Mouse (Mus musculus) left cerebral cortex, postnatal 4 days (tissue): ENCODE results near the gene Slc25a39. TPM values are rescaled to one million over a fixed set of nuclear protein-coding genes. Genes with fewer than 3 reads are reported as not detected.

Experiments used
- DNase-seq: peaks from one replicate; pipeline ENCODE4 v3.0.0-alpha.2; 2022
- intact Hi-C: fragments of 180-260 bp; cut with DNase I; formaldehyde crosslinking; loops from one replicate; pipeline ENCODE4 v1.15.1; 2025
- microRNA-seq: library from miRNA; unstranded; fragments of <30 nt; microRNA quantifications from one replicate; pipeline ENCODE4 v1.2.0, GENCODE M21; 2022
- total RNA-seq, 2 experiments: library from RNA; stranded (reverse); gene quantifications; 2 replicates each; pipeline ENCODE4 v1.2.3; 2021

Slc25a39 gene
- total RNA-seq, 2 experiments from 2014 or later: 57.2 to 58.8 TPM

GRCm38 (mm10) chr11:102356190-102356589 is 51.6 kb downstream of the Slc25a39 start:
- intact Hi-C loops: no loop called here
- DNase-seq: no peak

- intact Hi-C loops: no loop called here
Measured at GRCm38 (mm10) chr11:102355501-102355900, 52.2 kb downstream of the Slc25a39 start.

GRCm38 (mm10) chr11:102353021-102353431 is 54.7 kb downstream of the Slc25a39 start:
- intact Hi-C loops: no loop called here
- peak; percentile 32 for DNase-seq

More at GRCm38 (mm10) chr11:102355501-102355900, 52.2 kb downstream of the Slc25a39 start:
- DNase-seq: no peak

Small RNA genes within 50 kb of the gene (microRNA-seq; reads per million reads assigned to microRNA genes)
- gene Mir6930: not detected

Other genes with a start within 250 kb of the Slc25a39 start
- 10 to 100 TPM; 84.5 to 86.0 TPM for gene Lsm12, start 222.7 kb downstream of the Slc25a39 start, total RNA-seq
- 10 to 100 TPM; 34.6 to 35.4 TPM for gene G6pc3, start 218.3 kb downstream of the Slc25a39 start, total RNA-seq
- 100 to 1,000 TPM; 205 to 213 TPM for gene Hdac5, start 177.8 kb downstream of the Slc25a39 start, total RNA-seq
- gene BC030867, start 159.1 kb downstream of the Slc25a39 start, total RNA-seq: 1 to 10 TPM; 1.4 to 1.6 TPM
- gene Asb16, start 139.2 kb downstream of the Slc25a39 start, total RNA-seq: under 1 TPM; 0.91 to 0.98 TPM
- 10 to 100 TPM; 53.6 to 56.1 TPM for gene Tmub2, start 123.0 kb downstream of the Slc25a39 start, total RNA-seq
- gene Atxn7l3, start 111.3 kb downstream of the Slc25a39 start, total RNA-seq: 100 to 1,000 TPM; 183 to 189 TPM
- gene Ubtf, start 88.2 kb downstream of the Slc25a39 start, total RNA-seq: 100 to 1,000 TPM; 113 to 115 TPM
- gene Slc4a1, start 41.7 kb downstream of the Slc25a39 start, total RNA-seq: 1 to 10 TPM in 1 of 2 experiments, under 1 TPM in 1; 0.87 to 1.9 TPM
- 100 to 1,000 TPM; 261 to 262 TPM for gene Rundc3a, start 14.5 kb downstream of the Slc25a39 start, total RNA-seq
- 10 to 100 TPM; 54.0 to 58.5 TPM for gene Grn, start 22.4 kb upstream of the Slc25a39 start, total RNA-seq
- gene Fam171a2, start 39.7 kb upstream of the Slc25a39 start, total RNA-seq: 100 to 1,000 TPM; 237 to 243 TPM
- 1 to 10 TPM; 3.6 to 4.0 TPM for gene Itga2b, start 62.2 kb upstream of the Slc25a39 start, total RNA-seq
- 10 to 100 TPM; 59.6 to 62.6 TPM for gene Gpatch8, start 148.4 kb upstream of the Slc25a39 start, total RNA-seq
- gene Gm11627, start 171.5 kb upstream of the Slc25a39 start, total RNA-seq: 1 to 10 TPM; 2.0 to 2.2 TPM
- 1 to 10 TPM; 6.8 to 7.4 TPM for gene Fzd2, start 196.4 kb upstream of the Slc25a39 start, total RNA-seq